Mouse (Mus musculus): ENCODE data around the gene Ccdc162.

GRCm38 (mm10) chr10:41684548-41684996 is 31.9 kb downstream of the Ccdc162 start:
- no peak for TF ChIP-seq POLR2A (IDR thresholded peaks at IDR 0.05; ENCODE audit: insufficient read length, low read depth)
- no peak for TF ChIP-seq USF1 (IDR thresholded peaks at IDR 0.05; ENCODE audit: low read depth)
- TF ChIP-seq SRF (IDR thresholded peaks at IDR 0.05; ENCODE audit: control insufficient read depth, insufficient read length, low read depth) = no peak
